Mouse (Mus musculus): ENCODE measurements at regions not wholly inside any gene's neighbourhood (a gene's known extent, or its start where the extent isn't known, plus 50 kb on each side); places are given as distances from the start of the nearest gene placed in this dataset.

GRCm38 (mm10) chr8:6813816-6814215 lies 1708.7 kb upstream of the Slc10a2 start:
- no peak for DNase-seq (ENCODE audit: low read depth, low spot score)

GRCm38 (mm10) chr8:6807116-6807515 lies 1702.0 kb upstream of the Slc10a2 start:
- no peak for DNase-seq (ENCODE audit: low read depth, low spot score)

GRCm38 (mm10) chr8:6803199-6803598 lies 1698.0 kb upstream of the Slc10a2 start:
- no peak for DNase-seq (ENCODE audit: low read depth, low spot score)

- DNase-seq (ENCODE audit: low read depth, low spot score): no peak
Observed at GRCm38 (mm10) chr8:6801076-6801475, 1695.9 kb upstream of the Slc10a2 start.

- DNase-seq (ENCODE audit: low read depth, low spot score): no peak
Observed at GRCm38 (mm10) chr8:6789096-6789495, 1683.9 kb upstream of the Slc10a2 start.

GRCm38 (mm10) chr8:6780983-6781382 lies 1675.8 kb upstream of the Slc10a2 start:
- no peak for DNase-seq (ENCODE audit: low read depth, low spot score)

- no peak for DNase-seq (ENCODE audit: low read depth, low spot score)
Observed at GRCm38 (mm10) chr8:6775103-6775502, 1670.0 kb upstream of the Slc10a2 start.

GRCm38 (mm10) chr8:6729571-6729970 lies 1624.4 kb upstream of the Slc10a2 start:
- no peak for DNase-seq (ENCODE audit: low read depth, low spot score)

- no peak for DNase-seq (ENCODE audit: low read depth, low spot score)
Observed at GRCm38 (mm10) chr8:6708886-6709449, 1603.8 kb upstream of the Slc10a2 start.

GRCm38 (mm10) chr8:6688595-6688994 lies 1583.4 kb upstream of the Slc10a2 start:
- DNase-seq (ENCODE audit: low read depth, low spot score): no peak

GRCm38 (mm10) chr8:6658860-6659259 lies 1553.7 kb upstream of the Slc10a2 start:
- DNase-seq (ENCODE audit: low read depth, low spot score): no peak

GRCm38 (mm10) chr8:6657451-6657990 lies 1552.4 kb upstream of the Slc10a2 start:
- DNase-seq (ENCODE audit: low read depth, low spot score): no peak

GRCm38 (mm10) chr8:6652180-6652579 lies 1547.0 kb upstream of the Slc10a2 start:
- no peak for DNase-seq (ENCODE audit: low read depth, low spot score)

- DNase-seq (ENCODE audit: low read depth, low spot score): no peak
Observed at GRCm38 (mm10) chr8:6648083-6648482, 1542.9 kb upstream of the Slc10a2 start.

- no peak for DNase-seq (ENCODE audit: low read depth, low spot score)
Observed at GRCm38 (mm10) chr8:6645287-6645957, 1540.3 kb upstream of the Slc10a2 start.

GRCm38 (mm10) chr8:6644396-6644795 lies 1539.2 kb upstream of the Slc10a2 start:
- DNase-seq (ENCODE audit: low read depth, low spot score): no peak

- no peak for DNase-seq (ENCODE audit: low read depth, low spot score)
Observed at GRCm38 (mm10) chr8:6627009-6627557, 1521.9 kb upstream of the Slc10a2 start.

- DNase-seq (ENCODE audit: low read depth, low spot score): no peak
Observed at GRCm38 (mm10) chr8:6608891-6609290, 1503.7 kb upstream of the Slc10a2 start.

- DNase-seq (ENCODE audit: low read depth, low spot score): no peak
Observed at GRCm38 (mm10) chr8:6606854-6607535, 1501.8 kb upstream of the Slc10a2 start.

- no peak for DNase-seq (ENCODE audit: low read depth, low spot score)
Observed at GRCm38 (mm10) chr8:6604232-6604804, 1499.2 kb upstream of the Slc10a2 start.

GRCm38 (mm10) chr8:6590146-6590545 lies 1485.0 kb upstream of the Slc10a2 start:
- DNase-seq (ENCODE audit: low read depth, low spot score): no peak
